Comparison of ENCODE assay signal across 8 mouse cellular contexts in the genomic region with DNA sequence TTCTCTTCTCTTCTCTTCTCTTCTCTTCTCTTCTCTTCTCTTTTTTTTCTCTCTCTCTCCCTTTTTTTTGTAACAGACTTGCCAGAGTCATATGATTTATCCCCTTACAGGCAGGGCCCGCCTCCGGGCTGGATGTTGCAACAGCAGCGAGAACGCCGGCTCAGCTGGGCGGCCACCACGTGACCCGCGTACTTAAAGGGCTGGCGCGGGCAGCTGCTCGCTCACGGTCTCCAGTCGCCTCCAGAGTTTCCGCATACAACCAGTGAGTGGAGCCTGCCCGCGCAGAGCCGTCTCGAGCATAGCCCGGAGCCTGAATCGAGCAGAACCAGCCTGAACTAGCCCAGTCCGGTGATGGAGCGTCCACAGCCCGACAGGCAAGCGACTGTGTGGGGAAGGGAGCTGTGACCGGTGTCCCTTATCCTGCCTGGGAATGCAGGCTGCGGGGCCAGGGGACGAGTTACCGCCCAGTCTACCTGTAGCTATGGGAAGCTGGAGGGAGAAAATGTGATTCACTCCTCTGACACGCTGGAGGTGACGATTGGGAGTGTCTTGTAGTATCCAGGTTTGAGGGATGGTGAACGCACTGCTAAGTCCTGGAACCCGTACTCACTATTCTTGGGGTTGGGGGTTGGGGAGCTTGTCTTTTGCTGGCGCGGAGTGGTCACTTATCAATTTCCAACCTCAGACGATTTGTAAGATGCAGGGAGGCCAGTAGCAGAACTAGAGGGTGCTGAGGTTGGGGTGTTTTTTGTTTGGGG. TPM values are rescaled to one million over a fixed set of nuclear protein-coding genes. Genes with fewer than 3 reads are reported as not detected.
DNase-seq lines count a peak whose midpoint lies in the region; ATAC-seq and TF ChIP-seq lines count a peak whose summit lies in the region.

A gene (plus strand): TSS at position 223 of the 758 bp plus-strand sequence.

- TF ChIP-seq EP300 in ES-Bruce4 (IDR thresholded peaks at IDR 0.05; ENCODE audit: insufficient read depth, low read depth, low read length), result peak; percentile 52; the same call in 1 of the 2 replicates
- no peak for TF ChIP-seq EP300 in heart, postnatal 0 days (IDR thresholded peaks at IDR 0.05; ENCODE audit: low read depth)

- H3K27me3 ChIP-seq in ES-Bruce4 (ENCODE audit: control insufficient read depth, insufficient read depth, low read length, poor library complexity, severe bottlenecking), result no peaks in the 10 kb centered on the region
- H3K27me3 ChIP-seq in forebrain, embryonic 13.5 days, result no peaks in the 10 kb centered on the region
- no peaks in the 10 kb centered on the region for H3K27me3 ChIP-seq in heart, postnatal 0 days (ENCODE audit: control insufficient read depth, insufficient read depth, low read length)
- peaks cover 74% of the 10 kb centered on the region for H3K27me3 ChIP-seq in liver, embryonic 15.5 days
- H3K27me3 ChIP-seq in neural tube, embryonic 11.5 days (ENCODE audit: control insufficient read depth, insufficient read depth, low read length), result no peaks in the 10 kb centered on the region
- no peaks in the 10 kb centered on the region for H3K27me3 ChIP-seq in stomach, embryonic 16.5 days (ENCODE audit: control insufficient read depth, insufficient read depth, low read length)

- H3K4me1 ChIP-seq in ES-Bruce4 (ENCODE audit: control insufficient read depth, insufficient read depth, low read length), result peaks cover 3% of the 10 kb centered on the region
- H3K4me1 ChIP-seq in forebrain, embryonic 13.5 days, result peaks cover 17% of the 10 kb centered on the region; the same call in 1 of the 2 replicates
- H3K4me1 ChIP-seq in heart, postnatal 0 days (ENCODE audit: control insufficient read depth, insufficient read depth), result peaks cover 11% of the 10 kb centered on the region
- peaks cover 27% of the 10 kb centered on the region for H3K4me1 ChIP-seq in liver, embryonic 15.5 days (replicated peaks)
- H3K4me1 ChIP-seq in neural tube, embryonic 11.5 days (ENCODE audit: control insufficient read depth, insufficient read depth, low read length), result no peaks in the 10 kb centered on the region
- peaks cover 15% of the 10 kb centered on the region for H3K4me1 ChIP-seq in stomach, embryonic 16.5 days (ENCODE audit: control insufficient read depth, insufficient read depth, low read length)

- peak within 1 kb of the TSS; percentile 90 for H3K4me2 ChIP-seq in forebrain, embryonic 13.5 days
- H3K4me2 ChIP-seq in heart, postnatal 0 days (ENCODE audit: low read depth, low read length), result peak within 1 kb of the TSS; percentile 72
- H3K4me2 ChIP-seq in liver, embryonic 15.5 days, result peak within 1 kb of the TSS; percentile 69
- H3K4me2 ChIP-seq in neural tube, embryonic 11.5 days (ENCODE audit: low read depth), result peak within 1 kb of the TSS; percentile 85
- peak within 1 kb of the TSS; percentile 88 for H3K4me2 ChIP-seq in stomach, embryonic 16.5 days (ENCODE audit: low read depth, low read length)

- under 1% methylated on average over 36 of the region's 36 CpGs for WGBS in forebrain, embryonic 13.5 days
- 1% methylated on average over 36 of the region's 36 CpGs for WGBS in heart, postnatal 0 days
- WGBS in liver, embryonic 15.5 days (ENCODE audit: insufficient replicate concordance), result 1% methylated on average over 36 of the region's 36 CpGs
- WGBS in neural tube, embryonic 11.5 days, result under 1% methylated on average over 36 of the region's 36 CpGs
- 1% methylated on average over 36 of the region's 36 CpGs for WGBS in stomach, embryonic 16.5 days

- TF ChIP-seq POLR2A in ES-Bruce4 (IDR thresholded peaks at IDR 0.05; ENCODE audit: insufficient read depth, low read length), result peak; percentile 81

- DNase-seq in cerebellum, adult 11 months, result peak; percentile 35
- DNase-seq in heart, postnatal 0 days (ENCODE audit: low spot score), result peak; percentile 91
- DNase-seq in kidney, postnatal 4 days, result peak; percentile 96 to 97
- peak; percentile 92 for DNase-seq in neural tube, embryonic 11.5 days (ENCODE audit: low spot score)

- ATAC-seq in forebrain, embryonic 13.5 days, result peak; percentile 94
- ATAC-seq in heart, postnatal 0 days (ENCODE audit: insufficient read depth, low read depth), result peak; percentile 90
- peak; percentile 62 for ATAC-seq in liver, embryonic 15.5 days (ENCODE audit: insufficient read depth)
- ATAC-seq in neural tube, embryonic 11.5 days (ENCODE audit: insufficient read depth, low FRiP score, low TSS enrichment), result peak; percentile 91
- peak; percentile 91 for ATAC-seq in stomach, embryonic 16.5 days (ENCODE audit: insufficient read depth, low FRiP score)

- no peaks in the 10 kb centered on the region for H3K9me3 ChIP-seq in ES-Bruce4 (replicated peaks; ENCODE audit: control insufficient read depth, insufficient read depth, low read length, poor library complexity, severe bottlenecking)
- H3K9me3 ChIP-seq in forebrain, embryonic 13.5 days (replicated peaks), result no peaks in the 10 kb centered on the region
- H3K9me3 ChIP-seq in heart, postnatal 0 days (replicated peaks; ENCODE audit: control insufficient read depth, low read length), result no peaks in the 10 kb centered on the region
- H3K9me3 ChIP-seq in liver, embryonic 15.5 days (replicated peaks), result no peaks in the 10 kb centered on the region
- no peaks in the 10 kb centered on the region for H3K9me3 ChIP-seq in neural tube, embryonic 11.5 days (ENCODE audit: control insufficient read depth, low read length)
- no peaks in the 10 kb centered on the region for H3K9me3 ChIP-seq in stomach, embryonic 16.5 days (replicated peaks; ENCODE audit: control insufficient read depth, low read length)

- TF ChIP-seq CTCF in ES-Bruce4 (IDR thresholded peaks at IDR 0.05; ENCODE audit: low read depth, low read length), result no peak
- no peak for TF ChIP-seq CTCF in heart, postnatal 0 days (IDR thresholded peaks at IDR 0.05; ENCODE audit: low read depth)

- peak within 1 kb of the TSS; percentile 80 for H3K4me3 ChIP-seq in ES-Bruce4 (ENCODE audit: low read depth, low read length)
- H3K4me3 ChIP-seq in forebrain, embryonic 13.5 days, result peak within 1 kb of the TSS; percentile 55
- H3K4me3 ChIP-seq in heart, postnatal 0 days (ENCODE audit: low read depth, low read length), result peak within 1 kb of the TSS; percentile 70
- peak within 1 kb of the TSS; percentile 61 for H3K4me3 ChIP-seq in liver, embryonic 15.5 days (replicated peaks)
- peak within 1 kb of the TSS; percentile 54 for H3K4me3 ChIP-seq in neural tube, embryonic 11.5 days (ENCODE audit: low read depth, low read length)
- H3K4me3 ChIP-seq in stomach, embryonic 16.5 days (replicated peaks; ENCODE audit: low read length), result peak within 1 kb of the TSS; percentile 71

- H3K27ac ChIP-seq in ES-Bruce4 (ENCODE audit: insufficient read depth, low read length), result peak within 1 kb of the TSS; percentile 59
- no peak within 1 kb of the TSS for H3K27ac ChIP-seq in forebrain, embryonic 13.5 days
- H3K27ac ChIP-seq in heart, postnatal 0 days (ENCODE audit: low read depth), result no peak within 1 kb of the TSS
- H3K27ac ChIP-seq in liver, embryonic 15.5 days (replicated peaks), result 0 out of 2 replicates have a peak within 1 kb of the TSS, but pooled peaks have one; percentile 25
- no peak within 1 kb of the TSS for H3K27ac ChIP-seq in neural tube, embryonic 11.5 days (ENCODE audit: low read depth, low read length)
- H3K27ac ChIP-seq in stomach, embryonic 16.5 days (ENCODE audit: low read length), result peak within 1 kb of the TSS; percentile 80

- H3K36me3 ChIP-seq in ES-Bruce4 (ENCODE audit: control insufficient read depth, insufficient read depth, low read length, poor library complexity, severe bottlenecking), result peaks cover 31% of the 10 kb centered on the region
- no peaks in the 10 kb centered on the region for H3K36me3 ChIP-seq in forebrain, embryonic 13.5 days (ENCODE audit: poor library complexity, severe bottlenecking)
- 0 out of 2 replicates have a peak, but pooled peaks cover 8% of the 10 kb centered on the region for H3K36me3 ChIP-seq in heart, postnatal 0 days (replicated peaks; ENCODE audit: control insufficient read depth, insufficient read depth, low read length)
- no peaks in the 10 kb centered on the region for H3K36me3 ChIP-seq in liver, embryonic 15.5 days (replicated peaks)
- no peaks in the 10 kb centered on the region for H3K36me3 ChIP-seq in neural tube, embryonic 11.5 days (ENCODE audit: control insufficient read depth, insufficient read depth, low read length)
- H3K36me3 ChIP-seq in stomach, embryonic 16.5 days (ENCODE audit: control insufficient read depth, insufficient read depth, low read length), result no peaks in the 10 kb centered on the region

- peak within 1 kb of the TSS; percentile 79 for H3K9ac ChIP-seq in ES-Bruce4 (ENCODE audit: low read depth, poor library complexity, severe bottlenecking)
- H3K9ac ChIP-seq in forebrain, embryonic 13.5 days, result peak within 1 kb of the TSS; percentile 75
- peak within 1 kb of the TSS; percentile 63 for H3K9ac ChIP-seq in heart, postnatal 0 days (replicated peaks; ENCODE audit: low read depth, low read length)
- peak within 1 kb of the TSS; percentile 32; the same call in 1 of the 2 replicates for H3K9ac ChIP-seq in liver, embryonic 15.5 days
- H3K9ac ChIP-seq in neural tube, embryonic 11.5 days (ENCODE audit: low read length), result peak within 1 kb of the TSS; percentile 69
- peak within 1 kb of the TSS; percentile 81 for H3K9ac ChIP-seq in stomach, embryonic 16.5 days (ENCODE audit: low read length)

RNA-seq across cellular contexts. Expression of the gene that starts here (rescaled TPM):
- 81.6 and 86.3 TPM in 2 replicates for polyA plus RNA-seq in ES-Bruce4 (2011; ENCODE audit: insufficient read depth, insufficient read length, low read depth, missing spikeins)
- polyA plus RNA-seq in forebrain, embryonic 13.5 days (2015; fragmentation: Nextera tagmentation; extraction: Ambion mirVana), result 11.3 and 12.8 TPM in 2 replicates
- 22.9 and 29.2 TPM in 2 replicates for total RNA-seq in heart, postnatal 0 days (2014; rRNA removed; ENCODE audit: low replicate concordance)
- 12.2 and 13.6 TPM in 2 replicates for polyA plus RNA-seq in heart, postnatal 0 days (2015; fragmentation: Nextera tagmentation; extraction: Ambion mirVana)
- 151 and 170 TPM in 2 replicates for polyA plus RNA-seq in liver, embryonic 15.5 days (2015; fragmentation: Nextera tagmentation; extraction: Ambion mirVana)
- polyA plus RNA-seq in neural tube, embryonic 11.5 days (2014; fragmentation: Nextera tagmentation; extraction: Ambion mirVana), result 15.9 and 16.1 TPM in 2 replicates
- polyA plus RNA-seq in stomach, embryonic 16.5 days (2015; fragmentation: Nextera tagmentation; extraction: Ambion mirVana), result 25.7 and 25.8 TPM in 2 replicates

Comparison
In these comparisons a context has a peak if more than half of its experiments do, and no peak if none do; other contexts are left out.
1. H3K27ac ChIP-seq: peak in ES-Bruce4 (single experiment), liver, embryonic 15.5 days (single experiment) and stomach, embryonic 16.5 days (single experiment); none in forebrain, embryonic 13.5 days (single experiment), heart, postnatal 0 days (single experiment) and neural tube, embryonic 11.5 days (single experiment).
2. DNase-seq: peak in every context shown above with its lines; median percentile 96 in kidney, postnatal 4 days; 92 in neural tube, embryonic 11.5 days; 91 in heart, postnatal 0 days; 35 in cerebellum, adult 11 months.
3. Peak in every context shown above with its lines, with median percentiles within 50 percentile points of each other: H3K4me3 ChIP-seq, H3K9ac ChIP-seq, ATAC-seq and H3K4me2 ChIP-seq.